Mouse (Mus musculus) forebrain, embryonic 11.5 days (tissue): ENCODE measurements around the gene Trdmt1. TPM values are rescaled to one million over a fixed set of nuclear protein-coding genes. Genes with fewer than 3 reads are reported as not detected.

ENCODE experiments used
- ATAC-seq: fragments of 200-750 bp; cut with Nextera tagmentation; replicated peaks from 2 replicates; pipeline ENCODE4 v1.8.0; 2017; ENCODE audit warnings: moderate TSS enrichment; ENCODE audit not compliant: low FRiP score
- DNase-seq: peaks from one replicate; pipeline ENCODE4 v3.0.0-alpha.2; 2017; ENCODE audit warnings: low spot score
- H3K27ac ChIP-seq: fragments of 300-500 bp; sonication (generic); 2 replicates; pipeline ENCODE4 v1.5.1; 2014; ENCODE audit warnings: low read depth, low read length
- H3K27me3 ChIP-seq: fragments of 300-500 bp; sonication (generic); 2 replicates; pipeline ENCODE4 v1.6.1; 2014; ENCODE audit warnings: mild to moderate bottlenecking, low read length, mixed read lengths; ENCODE audit not compliant: control insufficient read depth, insufficient read depth
- H3K36me3 ChIP-seq: fragments of 300-500 bp; sonication (generic); 2 replicates; pipeline ENCODE4 v1.6.1; 2014; ENCODE audit warnings: mild to moderate bottlenecking, low read length, moderate library complexity, mixed read lengths; ENCODE audit not compliant: control insufficient read depth, insufficient read depth
- H3K4me1 ChIP-seq: fragments of 300-500 bp; sonication (generic); replicated peaks from 2 replicates; pipeline ENCODE4 v1.6.1; 2014; ENCODE audit warnings: low read length, mixed read lengths; ENCODE audit not compliant: control insufficient read depth, insufficient read depth
- H3K4me2 ChIP-seq: fragments of 300-500 bp; sonication (generic); 2 replicates; pipeline ENCODE4 v1.6.1; 2014; ENCODE audit warnings: low read depth, mild to moderate bottlenecking, low read length, moderate library complexity, mixed read lengths; ENCODE audit not compliant: severe bottlenecking
- H3K4me3 ChIP-seq: fragments of 300-500 bp; sonication (generic); 2 replicates; pipeline ENCODE4 v1.5.1; 2014; ENCODE audit warnings: low read depth, low read length
- H3K9ac ChIP-seq: fragments of 300-500 bp; sonication (generic); 2 replicates; pipeline ENCODE4 v1.6.1; 2014; ENCODE audit warnings: low read length
- H3K9me3 ChIP-seq: fragments of 300-500 bp; sonication (generic); 2 replicates; pipeline ENCODE4 v1.6.1; 2016; ENCODE audit warnings: low read length, mixed read lengths; ENCODE audit not compliant: control insufficient read depth
- WGBS: fragments of 180-500 bp; shearing (Covaris S2); extraction: QIAGEN DNeasy Blood & Tissue Kit; methylation state at CpG from one replicate; pipeline ENCODE4 v1.1.7; 2014; 5-methylcytosine and 5-hydroxymethylcytosine counted together
- polyA plus RNA-seq: library from polyadenylated mRNA; unstranded; fragments of >200 nt; fragmentation: Nextera tagmentation; extraction: Ambion mirVana; gene quantifications from 2 replicates; pipeline ENCODE4 v1.2.1, GENCODE M21; 2014

The Trdmt1 gene
- polyA plus RNA-seq, 1 experiment from 2014 or later, result 9.4 TPM

DNA sequence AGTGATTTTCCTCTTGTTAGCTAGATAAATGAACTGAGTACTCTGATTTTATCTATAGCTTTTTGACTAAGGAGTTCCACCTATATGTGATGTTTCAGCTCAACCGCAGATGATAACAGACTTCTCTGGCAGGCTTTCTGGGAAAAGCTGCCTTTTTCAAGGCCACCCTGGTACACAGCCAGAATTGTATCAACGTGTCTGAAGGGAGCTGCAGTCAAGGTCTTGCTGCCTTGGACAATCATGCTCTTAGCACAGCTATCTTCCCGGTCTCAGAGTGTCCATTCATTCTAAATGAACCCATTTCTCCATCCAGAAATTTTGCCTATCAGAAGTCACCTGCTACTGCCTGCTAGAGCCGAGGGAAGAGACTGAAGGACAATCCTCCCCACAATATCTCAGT, 16.9 kb downstream of the Trdmt1 start:
- ATAC-seq, result no peak
- Histone ChIP-seq H3K27ac (no peak overlapping the region), H3K4me2 (no peak overlapping the region), H3K36me3 (no peaks in the 10 kb centered on the region), H3K9ac (no peak overlapping the region), H3K27me3 (no peaks in the 10 kb centered on the region), H3K4me1 (peaks cover 2% of the 10 kb centered on the region; the same call in 1 of the 2 replicates), H3K9me3 (no peaks in the 10 kb centered on the region), H3K4me3 (no peak overlapping the region)
- no peak for DNase-seq
- 83% methylated on average over 4 of the region's 4 CpGs for WGBS

DNA sequence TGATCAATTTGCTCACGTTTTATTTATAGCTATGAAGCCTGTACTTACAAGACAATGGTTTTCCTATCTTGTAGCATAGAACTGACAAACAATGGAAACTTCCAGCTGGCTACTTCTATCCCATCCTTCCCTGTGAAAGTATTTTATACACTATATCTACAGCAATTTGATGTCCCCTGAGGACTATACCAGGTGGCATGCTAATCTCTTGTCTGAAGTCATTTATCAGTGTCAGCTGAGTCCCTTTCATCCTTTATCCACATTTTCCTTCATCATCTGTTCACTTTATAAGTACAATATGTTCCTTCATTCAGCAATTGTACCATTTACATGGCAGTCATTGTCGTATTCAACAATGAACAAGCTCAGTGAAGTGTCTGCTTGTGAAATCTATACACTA, 17.3 kb downstream of the Trdmt1 start:
- DNase-seq (no peak), ATAC-seq (no peak)
- H3K36me3 ChIP-seq, result no peaks in the 10 kb centered on the region
- no peaks in the 10 kb centered on the region for H3K27me3 ChIP-seq
- H3K9me3 ChIP-seq, result no peaks in the 10 kb centered on the region
- H3K9ac ChIP-seq, result no peak overlapping the region
- H3K4me1 ChIP-seq, result peaks cover 2% of the 10 kb centered on the region; the same call in 1 of the 2 replicates
- H3K4me2 ChIP-seq, result no peak overlapping the region
- no peak overlapping the region for H3K4me3 ChIP-seq
- no peak overlapping the region for H3K27ac ChIP-seq
- 65% methylated on average over 2 of the region's 2 CpGs for WGBS

DNA sequence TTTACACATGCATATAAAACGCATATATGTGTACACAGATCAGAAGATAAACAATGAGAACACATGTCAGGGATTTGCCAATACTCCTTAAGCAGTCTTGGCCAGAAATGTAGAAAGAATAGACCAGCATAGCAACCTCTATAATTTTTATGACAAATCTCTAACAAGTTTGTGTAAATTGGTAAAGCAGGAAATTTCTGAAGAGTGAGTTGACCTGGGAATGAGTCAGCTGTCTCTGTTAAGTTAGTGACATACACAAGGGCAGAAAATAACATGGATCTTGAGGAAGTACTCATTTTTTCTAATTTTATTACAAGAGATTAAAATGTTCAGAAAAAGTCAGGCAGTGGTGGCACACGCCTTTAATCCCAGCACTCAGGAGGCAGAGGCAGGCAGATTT, 18.3 kb downstream of the Trdmt1 start:
- H3K27me3 ChIP-seq, result no peaks in the 10 kb centered on the region
- no peak for ATAC-seq
- no peaks in the 10 kb centered on the region for H3K36me3 ChIP-seq
- H3K4me3 ChIP-seq, result no peak overlapping the region
- H3K27ac ChIP-seq, result no peak overlapping the region
- H3K4me2 ChIP-seq, result no peak overlapping the region
- H3K9ac ChIP-seq, result no peak overlapping the region
- 95% methylated on average over 2 of the region's 2 CpGs for WGBS
- no peaks in the 10 kb centered on the region for H3K9me3 ChIP-seq
- no peak for DNase-seq
- H3K4me1 ChIP-seq, result peaks cover 2% of the 10 kb centered on the region; the same call in 1 of the 2 replicates

DNA sequence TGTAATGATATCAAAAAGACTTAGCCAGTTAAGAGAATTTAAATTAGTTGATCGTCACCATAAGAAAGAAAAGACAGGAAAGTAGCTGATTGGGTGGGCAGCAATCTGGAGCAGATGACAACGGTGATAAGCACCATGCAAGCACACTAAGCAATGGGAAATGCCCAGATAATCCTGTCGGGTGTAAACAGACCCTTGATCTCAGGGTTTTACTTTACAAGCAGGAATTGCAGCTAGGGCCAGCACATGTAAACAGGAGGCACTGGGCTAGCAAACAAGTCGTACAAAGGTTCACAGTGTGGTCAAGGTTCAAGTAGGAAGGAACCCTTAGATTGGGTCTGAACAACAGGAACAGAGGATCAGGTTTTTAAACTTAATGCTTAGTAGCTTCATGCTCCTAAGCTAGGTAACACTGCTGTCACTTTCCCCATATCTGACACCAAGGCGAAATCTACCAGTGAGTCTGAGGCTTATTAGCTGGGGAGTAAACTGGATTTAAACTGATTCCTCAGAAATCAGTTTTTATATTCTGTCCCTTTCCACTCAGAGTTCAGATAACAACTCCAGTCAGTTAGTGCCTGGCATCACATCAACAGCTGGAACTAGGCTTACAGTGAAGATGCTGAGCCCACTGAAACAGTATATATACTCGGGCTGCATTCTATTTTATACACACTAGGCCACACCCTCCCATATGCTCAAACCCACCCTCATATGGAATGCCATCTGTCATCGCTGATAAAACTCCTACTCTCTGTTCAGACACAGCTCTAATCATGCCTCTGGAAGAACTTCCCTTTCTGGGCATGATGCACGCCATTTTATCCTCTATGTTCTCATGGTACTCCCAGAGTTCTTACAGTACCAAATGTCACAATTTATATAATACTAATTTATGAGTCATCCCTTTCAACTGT, 20.7 kb downstream of the Trdmt1 start:
- H3K27me3 ChIP-seq, result no peaks in the 10 kb centered on the region
- H3K36me3 ChIP-seq, result no peaks in the 10 kb centered on the region
- DNase-seq, result no peak
- H3K4me2 ChIP-seq, result no peak overlapping the region
- no peaks in the 10 kb centered on the region for H3K9me3 ChIP-seq
- peak; percentile 62 for ATAC-seq
- H3K27ac ChIP-seq, result no peak overlapping the region
- WGBS, result 66% methylated on average over 8 of the region's 8 CpGs
- no peak overlapping the region for H3K4me3 ChIP-seq
- H3K4me1 ChIP-seq, result peaks cover 2% of the 10 kb centered on the region; the same call in 1 of the 2 replicates
- H3K9ac ChIP-seq, result no peak overlapping the region

DNA sequence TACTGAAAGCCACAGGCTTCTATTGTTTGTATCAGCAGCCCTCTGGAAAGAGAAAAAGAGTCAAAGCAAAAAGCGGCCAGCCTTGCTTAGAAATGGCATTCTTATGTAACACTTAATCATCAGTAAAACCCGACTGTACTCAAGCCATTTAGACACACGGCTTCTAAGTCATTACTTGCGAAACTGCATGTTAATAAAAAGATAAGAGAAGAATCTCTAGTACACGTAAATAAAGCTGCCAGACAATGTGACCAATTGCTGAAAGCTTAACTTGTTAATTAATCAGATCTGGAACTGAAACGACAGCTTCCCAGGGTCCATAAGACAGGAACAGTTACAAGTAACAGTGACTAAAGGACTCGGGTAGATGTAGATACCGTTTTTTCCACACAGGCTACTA, 22.4 kb downstream of the Trdmt1 start:
- no peaks in the 10 kb centered on the region for H3K27me3 ChIP-seq
- no peak for DNase-seq
- H3K9me3 ChIP-seq, result no peaks in the 10 kb centered on the region
- ATAC-seq, result no peak
- H3K4me2 ChIP-seq, result no peak overlapping the region
- H3K9ac ChIP-seq, result no peak overlapping the region
- no peaks in the 10 kb centered on the region for H3K36me3 ChIP-seq
- WGBS, result 51% methylated on average over 8 of the region's 8 CpGs
- H3K4me1 ChIP-seq, result peaks cover 2% of the 10 kb centered on the region; the same call in 1 of the 2 replicates
- no peak overlapping the region for H3K4me3 ChIP-seq
- no peak overlapping the region for H3K27ac ChIP-seq

DNA sequence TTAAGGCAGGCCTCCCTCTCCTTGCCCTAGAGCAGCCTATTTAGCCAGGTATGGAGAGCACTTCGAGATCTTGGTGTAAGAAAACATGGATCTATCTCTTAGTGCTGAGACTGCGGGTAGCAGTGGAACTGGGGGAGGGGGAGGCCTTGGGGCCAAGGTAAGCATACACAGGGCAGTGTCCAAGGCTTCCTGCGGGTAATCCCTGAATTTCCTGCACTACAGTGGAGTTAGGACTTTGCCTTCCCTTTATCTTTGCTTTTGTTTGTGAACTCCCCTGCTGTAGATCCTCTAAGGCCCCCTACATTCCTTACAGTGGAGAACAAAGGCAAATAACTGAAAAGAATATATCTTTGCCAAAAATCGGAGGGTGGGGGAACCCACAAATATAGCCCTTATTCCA, 29.5 kb downstream of the Trdmt1 start:
- Histone ChIP-seq H3K36me3 (no peaks in the 10 kb centered on the region), H3K4me1 (no peaks in the 10 kb centered on the region), H3K4me3 (no peak overlapping the region), H3K9ac (no peak overlapping the region), H3K27me3 (no peaks in the 10 kb centered on the region), H3K4me2 (no peak overlapping the region), H3K9me3 (no peaks in the 10 kb centered on the region), H3K27ac (no peak overlapping the region)
- 32% methylated on average over 4 of the region's 4 CpGs for WGBS
- no peak for ATAC-seq
- no peak for DNase-seq

DNA sequence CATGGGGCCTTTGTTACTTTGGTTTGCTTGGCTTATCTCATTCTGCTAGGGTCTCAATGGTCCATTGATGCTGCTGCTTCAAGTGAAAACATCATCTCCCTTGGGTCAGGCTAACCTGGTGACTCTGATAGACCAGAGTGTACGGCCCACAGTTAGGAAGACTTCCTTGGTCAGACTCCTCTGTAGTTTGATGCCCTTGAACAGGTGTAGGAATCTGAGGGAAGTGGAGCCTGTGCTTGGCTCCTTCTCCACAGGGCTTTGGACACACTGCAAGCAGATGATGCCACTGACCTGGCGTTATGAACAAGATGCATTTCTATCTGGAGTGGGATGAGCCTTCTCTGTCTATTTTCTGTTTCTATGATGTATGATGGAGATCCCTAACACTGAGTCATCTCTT, 41.8 kb downstream of the Trdmt1 start:
- Histone ChIP-seq H3K36me3 (no peaks in the 10 kb centered on the region), H3K9me3 (no peaks in the 10 kb centered on the region), H3K4me1 (peaks cover 3% of the 10 kb centered on the region; the same call in 1 of the 2 replicates), H3K27ac (no peak overlapping the region), H3K4me2 (no peak overlapping the region), H3K27me3 (no peaks in the 10 kb centered on the region), H3K4me3 (no peak overlapping the region), H3K9ac (no peak overlapping the region)
- ATAC-seq, result no peak
- no peak for DNase-seq
- 88% methylated on average over 2 of the region's 2 CpGs for WGBS

DNA sequence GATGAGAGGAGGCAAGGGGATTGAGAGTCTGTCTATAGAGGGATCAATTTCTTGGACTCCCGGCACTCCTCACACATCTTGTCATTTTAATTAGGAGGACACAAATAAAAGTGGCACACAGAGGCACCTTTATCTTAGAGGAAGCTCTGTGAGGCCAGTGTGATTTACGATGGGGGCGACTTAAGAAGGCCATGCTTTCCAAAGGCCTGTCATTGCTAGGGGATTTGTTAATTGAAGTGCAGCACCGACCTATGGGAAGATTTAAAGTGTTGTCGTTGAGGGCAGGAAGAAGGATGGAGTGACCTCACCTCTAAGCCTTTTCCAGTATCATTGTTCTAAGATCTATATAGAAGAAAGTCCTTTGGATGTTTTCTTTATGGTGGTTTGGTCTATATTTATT, 42.9 kb downstream of the Trdmt1 start:
- H3K27ac ChIP-seq, result no peak overlapping the region
- no peaks in the 10 kb centered on the region for H3K36me3 ChIP-seq
- peaks cover 3% of the 10 kb centered on the region; the same call in 1 of the 2 replicates for H3K4me1 ChIP-seq
- H3K9ac ChIP-seq, result no peak overlapping the region
- ATAC-seq, result no peak
- no peak overlapping the region for H3K4me2 ChIP-seq
- DNase-seq, result no peak
- H3K4me3 ChIP-seq, result no peak overlapping the region
- H3K27me3 ChIP-seq, result no peaks in the 10 kb centered on the region
- WGBS, result 36% methylated on average over 5 of the region's 5 CpGs
- H3K9me3 ChIP-seq, result no peaks in the 10 kb centered on the region
